Mouse (Mus musculus) neutrophil, adult 5-6 weeks (primary cell): ENCODE measurements around the gene Rpn1. TPM values are rescaled to one million over a fixed set of nuclear protein-coding genes. Genes with fewer than 3 reads are reported as not detected.

ENCODE experiments used
- ATAC-seq: fragments of 151-379, 151-347 bp; 2 replicates; pipeline ENCODE4 v1.8.0; 2017; ENCODE audit warnings: mild to moderate bottlenecking, moderate TSS enrichment; ENCODE audit not compliant: insufficient number of reproducible peaks, poor library complexity, low FRiP score, severe bottlenecking; ENCODE audit errors: extremely low read depth
- total RNA-seq: library from RNA; stranded (forward); fragments of 200-1000 nt; gene quantifications from 2 replicates; pipeline ENCODE4 v1.2.3, GENCODE M21; 2017

The Rpn1 gene
- 56.1 and 60.4 TPM in 2 replicates for total RNA-seq

- peak; percentile 96 for ATAC-seq
Measured at GRCm38 (mm10) chr6:88084278-88085151, at the start of gene Rpn1. Rpn1 (plus strand) TSS chr6:88084482.

GRCm38 (mm10) chr6:88037471-88038045 lies 46.7 kb upstream of the Rpn1 start:
- no peak for ATAC-seq

GRCm38 (mm10) chr6:88039426-88039825 lies 44.9 kb upstream of the Rpn1 start:
- no peak for ATAC-seq

- no peak for ATAC-seq
Measured at GRCm38 (mm10) chr6:88041221-88041620, 43.1 kb upstream of the Rpn1 start.

- no peak for ATAC-seq
Measured at GRCm38 (mm10) chr6:88042336-88042735, 41.9 kb upstream of the Rpn1 start.

GRCm38 (mm10) chr6:88044234-88044576 lies 40.1 kb upstream of the Rpn1 start:
- no peak for ATAC-seq

GRCm38 (mm10) chr6:88044577-88045405 lies 39.5 kb upstream of the Rpn1 start, which contains the start of gene Rab7:
Rab7 (minus strand) TSS chr6:88045270.
- ATAC-seq = peak; percentile 98

GRCm38 (mm10) chr6:88045406-88045766 lies 38.9 kb upstream of the Rpn1 start:
- no peak for ATAC-seq

GRCm38 (mm10) chr6:88047853-88048252 lies 36.4 kb upstream of the Rpn1 start:
- peak; percentile 47; the same call in 1 of the 2 replicates for ATAC-seq

- no peak for ATAC-seq
Measured at GRCm38 (mm10) chr6:88049008-88049407, 35.3 kb upstream of the Rpn1 start.

- no peak for ATAC-seq
Measured at GRCm38 (mm10) chr6:88051206-88051605, 33.1 kb upstream of the Rpn1 start.

GRCm38 (mm10) chr6:88053228-88054080 lies 30.8 kb upstream of the Rpn1 start:
- peak; percentile 79 for ATAC-seq

- ATAC-seq = no peak
Measured at GRCm38 (mm10) chr6:88054081-88054835, 30.0 kb upstream of the Rpn1 start.

GRCm38 (mm10) chr6:88055663-88056062 lies 28.6 kb upstream of the Rpn1 start:
- ATAC-seq = no peak

- no peak for ATAC-seq
Measured at GRCm38 (mm10) chr6:88056866-88057265, 27.4 kb upstream of the Rpn1 start.

GRCm38 (mm10) chr6:88059903-88060302 lies 24.4 kb upstream of the Rpn1 start:
- ATAC-seq = no peak

GRCm38 (mm10) chr6:88060602-88061001 lies 23.7 kb upstream of the Rpn1 start:
- ATAC-seq = peak; percentile 92

GRCm38 (mm10) chr6:88061406-88061805 lies 22.9 kb upstream of the Rpn1 start:
- no peak for ATAC-seq
